Mouse (Mus musculus): ENCODE measurements around the gene Rasl10a. TPM values are rescaled to one million over a fixed set of nuclear protein-coding genes. Genes with fewer than 3 reads are reported as not detected.
"Not testable (repeated sequence)": the region's sequence is repeated elsewhere in the genome, so short reads cannot be mapped to it uniquely, and the experiment has no call there.

Rasl10a gene
- total RNA-seq, 1 experiment from 2014 or later: 0.30 TPM

GRCm38 (mm10) chr11:5074882-5075281 lies 17.0 kb downstream of the Rasl10a start:
- peak; percentile 37 for DNase-seq

GRCm38 (mm10) chr11:5075760-5076159 lies 17.8 kb downstream of the Rasl10a start:
- no peak for DNase-seq

GRCm38 (mm10) chr11:5076843-5077242 lies 18.9 kb downstream of the Rasl10a start:
- DNase-seq: not testable (repeated sequence)

DNA sequence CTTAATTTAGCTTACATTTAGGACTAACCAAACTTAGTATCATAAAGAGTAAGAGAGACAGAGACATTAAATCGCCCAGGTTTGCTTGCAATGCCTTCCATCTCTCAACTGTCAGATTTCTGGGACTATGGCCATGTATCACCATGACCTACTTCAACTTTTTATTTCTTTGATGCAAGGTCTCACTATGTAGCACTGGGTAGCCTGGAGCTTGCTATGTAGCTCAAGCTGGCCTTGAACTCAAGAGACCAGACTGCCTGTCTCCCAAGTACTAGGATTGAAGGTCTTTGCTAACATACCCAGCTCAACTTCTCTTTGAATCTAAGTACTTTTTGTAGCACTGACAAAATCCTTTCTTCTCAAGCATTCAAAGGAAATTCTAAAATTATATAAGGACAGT lies 31.2 kb downstream of the Rasl10a start:
- DNase-seq: peak; percentile 49

DNA sequence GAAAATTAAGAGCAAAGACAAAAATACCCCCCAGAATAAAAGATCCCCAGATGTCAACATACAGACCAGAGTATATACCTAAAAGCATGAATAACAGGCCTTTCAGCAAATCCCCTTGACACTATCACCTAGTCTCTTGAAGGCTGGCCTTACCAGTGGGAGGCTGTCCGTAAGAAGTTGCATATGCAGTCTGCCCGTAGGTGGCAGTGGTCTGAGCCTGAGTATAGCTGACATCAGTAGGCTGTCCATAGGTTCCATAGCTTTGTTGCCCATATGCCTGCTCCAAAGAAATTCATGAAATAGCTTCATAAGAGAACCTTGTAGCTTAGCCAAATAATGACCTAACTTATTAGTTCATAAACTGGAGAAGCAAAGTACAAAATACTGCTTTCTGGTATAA lies 33.8 kb downstream of the Rasl10a start:
- no peak for DNase-seq

GRCm38 (mm10) chr11:5095877-5096276 lies 37.9 kb downstream of the Rasl10a start:
- DNase-seq: no peak

DNA sequence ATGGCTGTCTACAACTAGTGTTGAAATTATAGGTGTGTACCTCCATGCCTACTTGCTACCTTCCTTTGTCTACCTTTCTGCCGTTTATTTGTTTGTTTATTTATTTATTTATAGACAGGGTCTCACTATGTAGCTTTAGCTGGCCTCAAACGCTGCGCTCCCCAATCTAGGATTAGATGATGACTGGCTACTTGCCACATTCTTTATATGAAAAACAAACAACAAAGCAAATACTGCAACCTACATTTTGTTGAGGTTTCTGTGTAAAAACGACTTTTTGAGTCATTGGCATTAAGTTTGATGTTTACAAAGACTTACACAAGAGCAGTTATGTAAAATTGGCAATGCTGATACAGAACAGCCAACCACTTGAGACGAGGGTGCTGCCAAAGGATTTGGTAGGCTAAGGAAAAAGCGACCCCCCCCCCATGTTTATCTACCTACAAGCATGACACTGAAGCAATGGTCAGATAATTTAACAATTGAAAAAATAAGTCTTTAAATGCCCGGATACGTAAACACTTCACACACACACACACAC lies 38.6 kb downstream of the Rasl10a start:
- DNase-seq: no peak

DNA sequence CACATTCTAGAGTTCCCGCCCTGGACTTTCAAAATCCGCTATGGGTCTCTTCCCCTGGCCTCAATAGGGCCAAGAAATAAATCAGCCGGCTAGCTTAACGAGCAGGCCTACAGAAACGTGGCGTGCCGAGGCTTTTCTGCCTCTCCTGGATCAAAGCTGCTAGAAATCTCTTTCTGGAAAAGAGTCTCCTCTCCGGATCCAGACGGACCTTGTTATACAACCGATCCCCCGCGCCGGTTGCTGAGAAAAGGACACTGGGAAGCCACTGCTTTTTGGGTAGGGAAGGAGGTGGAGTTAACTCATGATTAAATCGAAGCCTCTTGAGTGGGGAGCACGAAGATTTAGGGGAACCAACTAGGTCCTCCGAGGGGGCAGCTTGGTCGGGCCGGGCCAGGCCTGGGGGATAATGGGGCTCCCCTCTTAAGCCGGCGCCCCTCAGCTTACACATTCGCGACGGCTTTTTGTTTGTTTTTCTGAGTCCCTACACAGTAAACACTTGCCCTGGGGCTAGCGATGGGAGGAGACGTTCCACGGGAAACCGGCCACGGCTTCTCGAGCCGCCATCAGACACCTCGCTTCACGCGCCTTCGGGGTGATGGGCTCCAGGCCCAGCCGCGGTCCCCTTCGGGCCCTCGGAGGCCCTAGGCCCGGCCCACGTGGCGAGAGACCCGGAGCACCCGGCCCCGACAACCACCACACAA lies 40.3 kb downstream of the Rasl10a start:
- DNase-seq: peak; percentile 62

DNA sequence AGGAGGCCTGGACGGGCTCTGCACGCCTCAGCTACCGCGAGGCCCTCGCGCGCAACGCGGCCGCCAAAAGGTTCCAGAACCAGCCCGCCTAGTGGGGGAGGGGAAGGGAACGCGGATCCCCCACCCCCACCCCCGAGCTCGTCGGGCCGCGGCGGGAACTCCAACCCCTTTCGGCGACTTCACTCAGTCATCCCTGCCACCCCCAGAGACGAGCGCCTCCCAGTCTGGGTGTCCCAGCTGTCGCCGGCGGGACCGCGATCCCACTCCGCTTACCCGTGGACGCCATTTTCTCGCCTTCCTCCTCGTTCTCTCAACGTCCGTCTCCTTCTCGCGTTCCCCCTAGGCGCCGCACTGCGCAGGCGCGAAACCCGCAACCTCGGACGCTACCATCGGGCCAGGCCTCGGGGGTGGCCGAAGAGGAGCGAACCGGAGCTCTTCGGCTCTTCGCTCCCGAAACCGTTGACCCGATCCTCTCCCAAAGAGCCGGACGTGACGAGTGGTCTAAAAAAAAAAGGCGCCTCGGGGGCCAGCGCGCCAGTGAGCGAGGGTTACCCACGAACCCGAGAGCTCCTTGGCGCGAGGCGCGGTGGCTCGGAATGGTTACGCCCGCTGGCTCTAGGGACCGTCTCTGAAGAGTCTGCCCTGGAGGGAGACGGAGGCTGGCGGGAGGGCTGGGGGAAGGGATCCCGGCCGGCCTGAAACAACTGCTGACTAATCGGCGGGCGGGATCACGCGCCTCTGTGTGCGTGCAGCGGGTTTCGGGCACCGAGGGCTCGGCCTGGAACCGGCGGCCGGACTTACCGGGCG lies 41.0 kb downstream of the Rasl10a start, which contains the start of the genes Rhbdd3 and Ewsr1:
Rhbdd3 (plus strand) TSS at position 191 of the 807 bp plus-strand sequence.
Ewsr1 (minus strand) TSS at position 531 of the 807 bp plus-strand sequence.
- DNase-seq: peak; percentile 98

- peak; percentile 91 for DNase-seq
These were observed 41.8 kb downstream of the Rasl10a start for GRCm38 (mm10) chr11:5099576-5100183.

DNA sequence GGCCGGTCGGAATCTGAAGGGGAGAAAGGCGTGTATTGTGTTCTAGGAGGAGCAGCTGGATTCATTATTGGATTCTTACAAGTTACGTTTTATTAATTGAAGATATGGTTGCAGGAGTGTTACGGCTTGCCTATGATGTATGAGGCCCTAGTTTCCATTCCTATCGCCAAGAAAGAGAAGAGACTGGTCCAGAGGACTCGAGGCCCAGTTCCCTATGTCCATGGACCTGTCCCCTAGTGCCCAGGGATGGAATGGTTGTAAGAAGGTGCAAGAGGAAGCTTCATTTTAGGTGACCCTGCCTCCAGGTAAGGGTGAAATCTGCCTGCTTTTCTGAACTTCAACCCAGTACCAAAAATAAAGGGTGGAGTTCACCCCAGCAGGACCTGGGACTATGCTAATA lies 42.4 kb downstream of the Rasl10a start:
- DNase-seq: no peak

- DNase-seq: no peak
These were observed 42.9 kb downstream of the Rasl10a start for GRCm38 (mm10) chr11:5100801-5101200.

GRCm38 (mm10) chr11:5101641-5102040 lies 43.7 kb downstream of the Rasl10a start:
- no peak for DNase-seq

GRCm38 (mm10) chr11:5102384-5102783 lies 44.5 kb downstream of the Rasl10a start:
- DNase-seq: no peak

DNA sequence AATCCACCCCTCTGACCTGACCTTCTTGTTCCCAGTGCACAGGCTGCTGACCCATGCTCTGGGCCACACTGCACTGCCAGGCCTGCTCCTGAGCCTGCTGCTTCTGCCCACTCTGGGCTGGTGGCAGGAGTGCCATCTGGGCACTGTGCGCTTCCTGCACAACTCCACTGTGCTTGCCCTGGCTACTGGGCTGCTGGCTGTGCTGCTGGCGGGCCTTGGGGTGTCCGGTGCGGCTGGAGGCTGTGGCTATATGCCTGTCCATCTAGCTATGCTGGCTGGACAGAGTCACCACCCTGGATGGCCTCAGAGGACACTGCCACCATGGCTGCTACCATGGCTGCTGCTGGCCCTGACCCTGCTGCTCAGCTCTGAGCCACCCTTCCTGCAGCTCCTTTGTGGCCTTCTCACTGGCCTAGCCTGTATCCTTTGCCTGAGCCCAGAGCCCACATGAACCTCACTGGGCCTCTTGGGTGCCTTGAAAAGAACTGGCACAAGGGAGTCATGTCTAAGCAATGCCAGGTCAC lies 46.1 kb downstream of the Rasl10a start:
- no peak for DNase-seq

DNA sequence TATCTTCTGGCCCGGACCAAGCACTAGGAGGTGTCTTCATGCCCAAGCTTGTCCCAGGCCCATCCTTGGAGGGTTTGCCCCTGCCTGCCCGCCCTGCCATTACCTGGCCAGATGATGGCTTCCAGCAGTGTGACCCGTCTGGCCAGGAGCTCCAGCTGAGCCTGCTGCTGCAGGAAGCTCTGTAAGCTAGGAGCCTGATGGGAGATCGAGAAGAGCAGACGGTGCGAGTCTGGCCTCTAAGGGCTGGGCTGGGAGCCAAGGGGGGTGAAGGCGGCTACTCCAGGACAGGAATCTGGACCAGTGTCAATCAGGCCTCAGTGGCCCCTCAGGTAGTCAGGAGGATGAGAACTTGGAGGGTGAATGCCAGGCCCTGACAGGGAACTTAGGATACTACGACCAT lies 51.5 kb downstream of the Rasl10a start:
- DNase-seq: no peak

Small RNA genes lying within 50 kb of the gene (microRNA-seq; reads per million reads assigned to microRNA genes)
- 0 to 0.38 reads per million in 2 experiments for gene Gm47296

Other genes with a start within 250 kb of the Rasl10a start
- 102 and 106 TPM in 2 replicates for gene Nf2, start 208.6 kb upstream of the Rasl10a start, total RNA-seq (2021)
- 23.1 and 41.1 TPM in 2 replicates for gene Nipsnap1, start 184.2 kb upstream of the Rasl10a start, total RNA-seq (2021)
- gene Thoc5, start 162.8 kb upstream of the Rasl10a start, total RNA-seq (2021): 29.9 and 34.6 TPM in 2 replicates
- gene Nefh, start 110.1 kb upstream of the Rasl10a start, total RNA-seq (2021): 1.8 and 2.8 TPM in 2 replicates
- gene Ap1b1, start 71.3 kb upstream of the Rasl10a start, total RNA-seq (2021): 59.5 and 77.4 TPM in 2 replicates
- 34.5 and 35.0 TPM in 2 replicates for gene Gas2l1, start 7.2 kb downstream of the Rasl10a start, total RNA-seq (2021)
- 18.3 and 19.0 TPM in 2 replicates for gene Rhbdd3, start 40.8 kb downstream of the Rasl10a start, total RNA-seq (2021)
- 297 and 324 TPM in 2 replicates for gene Ewsr1, start 41.1 kb downstream of the Rasl10a start, total RNA-seq (2021)
- gene Emid1, start 94.1 kb downstream of the Rasl10a start, total RNA-seq (2021): 8.9 and 10.1 TPM in 2 replicates
- 17.2 and 19.8 TPM in 2 replicates for gene Kremen1, start 203.4 kb downstream of the Rasl10a start, total RNA-seq (2021)

Data from adrenal gland, postnatal 14 days (tissue).